Mouse (Mus musculus): ENCODE results near the gene Lactb.

GRCm38 (mm10) chr9:66933869-66934808, 41.1 kb downstream of the Lactb start:
- no peak for TF ChIP-seq CTCF (IDR thresholded peaks at IDR 0.05; ENCODE audit: low read depth)
- no peak for TF ChIP-seq EP300 (IDR thresholded peaks at IDR 0.05; ENCODE audit: low read depth)

Measured in liver, postnatal 0 days (tissue).